Mouse (Mus musculus): ENCODE measurements at regions not wholly inside any gene's neighbourhood (a gene's known extent, or its start where the extent isn't known, plus 50 kb on each side); places are given as distances from the start of the nearest gene placed in this dataset.

- no peak for ATAC-seq (ENCODE audit: insufficient number of reproducible peaks, low FRiP score, low TSS enrichment)
These were observed 53.3 kb upstream of the Cnih3 start for GRCm38 (mm10) chr1:181299075-181299665.

- no peak for ATAC-seq (ENCODE audit: insufficient number of reproducible peaks, low FRiP score, low TSS enrichment)
These were observed 52.6 kb upstream of the Cnih3 start for GRCm38 (mm10) chr1:181299826-181300225.

GRCm38 (mm10) chr1:181302151-181302550 is 50.3 kb upstream of the Cnih3 start:
- ATAC-seq (ENCODE audit: insufficient number of reproducible peaks, low FRiP score, low TSS enrichment), result no peak

Data from cerebellum, adult (tissue).